13 mouse cellular contexts compared by ENCODE assay signal in the genomic region with DNA sequence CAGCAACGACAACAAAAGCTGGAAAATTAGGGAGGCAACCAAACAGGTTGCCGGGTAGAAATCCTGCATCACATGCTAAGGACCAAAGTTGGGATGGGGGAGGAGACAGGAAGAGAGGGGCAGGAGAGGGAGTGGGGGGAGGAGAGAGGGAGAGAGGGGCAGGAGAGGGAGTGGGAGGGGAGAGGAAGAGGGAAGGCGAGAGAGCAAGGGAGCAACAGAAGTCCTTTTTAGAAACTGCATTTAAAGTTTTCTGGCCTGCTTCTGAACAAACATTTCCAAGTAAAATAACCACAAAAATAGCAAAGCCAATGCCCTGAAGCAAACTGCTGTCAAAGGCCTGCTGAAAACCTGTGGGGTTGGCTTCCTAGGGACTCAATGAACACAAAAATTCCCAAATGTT.
A peak's percentile ranks its signal among the peaks of the same experiment; 100 is the strongest.
DNase-seq lines count a peak whose midpoint lies in the region; ATAC-seq and TF ChIP-seq lines count a peak whose summit lies in the region.
"Had no signal": no experiment of that assay in that cellular context is flagged by ENCODE, and none has a peak within 500 bp of the region (broad histone marks: within the 10 kb centered on the region; RNA-seq: fewer than 3 reads in every experiment).

No protein-coding gene starts in this region.

- DNase-seq in heart, adult 11 months = peak; percentile 75
- no peak for DNase-seq in heart, postnatal 10 days
- peak; percentile 32 for DNase-seq in lung, embryonic 14.5 days
- no peak for DNase-seq in lung, adult 2 months
- DNase-seq in embryonic facial prominence, embryonic 10.5 days (ENCODE audit: low spot score) = peak; percentile 59
- DNase-seq in limb, embryonic 14.5 days (ENCODE audit: low spot score) = peak; percentile 27
- no peak for DNase-seq in frontal cortex, postnatal 36 days (ENCODE audit: low spot score in 2 of 2)
- DNase-seq: cerebellum, postnatal 14 days; gastrocnemius, postnatal 36 days; layer of hippocampus, postnatal 36 days had no signal

- H3K9ac ChIP-seq in lung, embryonic 14.5 days = no peak overlapping the region
- H3K9ac ChIP-seq in limb, embryonic 14.5 days (ENCODE audit: low read depth, low read length, severe bottlenecking) = no peak overlapping the region

- H3K27ac ChIP-seq in lung, embryonic 14.5 days (ENCODE audit: low read depth) = peak overlapping the region; percentile 60; the same call in 1 of the 2 replicates
- H3K27ac ChIP-seq in embryonic facial prominence, embryonic 10.5 days (replicated peaks) = peak overlapping the region; percentile 20
- H3K27ac ChIP-seq in limb, embryonic 14.5 days (replicated peaks; ENCODE audit: low read depth, low read length) = 0 out of 2 replicates have a peak overlapping the region, but pooled peaks have one; percentile 48

- H3K36me3 ChIP-seq in lung, embryonic 14.5 days (ENCODE audit: insufficient read depth) = no peaks in the 10 kb centered on the region
- H3K36me3 ChIP-seq in embryonic facial prominence, embryonic 10.5 days (replicated peaks) = no peaks in the 10 kb centered on the region
- H3K36me3 ChIP-seq in limb, embryonic 14.5 days (ENCODE audit: control insufficient read depth, insufficient read depth, low read length) = no peaks in the 10 kb centered on the region

- no peak for TF ChIP-seq CTCF in lung, embryonic 14.5 days (IDR thresholded peaks at IDR 0.05; ENCODE audit: low read depth)
- TF ChIP-seq CTCF in lung, adult 2 months (IDR thresholded peaks at IDR 0.05; ENCODE audit: insufficient read depth, low read length) = no peak

- H3K4me3 ChIP-seq in lung, embryonic 14.5 days (ENCODE audit: low read depth, low read length) = no peak overlapping the region
- no peak overlapping the region for H3K4me3 ChIP-seq in lung, adult 2 months (replicated peaks; ENCODE audit: extremely low read depth, low read depth, low read length)
- no peak overlapping the region for H3K4me3 ChIP-seq in embryonic facial prominence, embryonic 10.5 days
- no peak overlapping the region for H3K4me3 ChIP-seq in limb, embryonic 14.5 days (replicated peaks; ENCODE audit: low read length)

- no peak for TF ChIP-seq POLR2A in lung, adult 2 months (IDR thresholded peaks at IDR 0.05; ENCODE audit: borderline replicate concordance, extremely low read depth, low read depth, low read length)
- TF ChIP-seq POLR2A in limb, embryonic 14.5 days (IDR thresholded peaks at IDR 0.05; ENCODE audit: borderline replicate concordance, extremely low read depth, insufficient read depth, insufficient read length) = no peak

- H3K4me1 ChIP-seq in lung, embryonic 14.5 days (ENCODE audit: insufficient read depth) = no peaks in the 10 kb centered on the region
- H3K4me1 ChIP-seq in lung, adult 2 months (ENCODE audit: control insufficient read depth, insufficient read depth, low read length) = no peaks in the 10 kb centered on the region
- peaks cover 8% of the 10 kb centered on the region; the same call in 1 of the 2 replicates for H3K4me1 ChIP-seq in embryonic facial prominence, embryonic 10.5 days
- H3K4me1 ChIP-seq in limb, embryonic 14.5 days (ENCODE audit: control insufficient read depth, insufficient read depth, low read length) = no peaks in the 10 kb centered on the region

- WGBS in lung, embryonic 14.5 days = 17% methylated on average over 3 of the region's 3 CpGs
- 20% methylated on average over 3 of the region's 3 CpGs for WGBS in lung, adult 2 months
- WGBS in embryonic facial prominence, embryonic 10.5 days = 14% methylated on average over 3 of the region's 3 CpGs
- WGBS in limb, embryonic 14.5 days = 19% methylated on average over 3 of the region's 3 CpGs

- intact Hi-C loops in heart, postnatal 10 days (cut with DNase I) = no loop called here

- no peaks in the 10 kb centered on the region for H3K27me3 ChIP-seq in lung, embryonic 14.5 days (ENCODE audit: insufficient read depth, low read length)
- no peaks in the 10 kb centered on the region for H3K27me3 ChIP-seq in embryonic facial prominence, embryonic 10.5 days (replicated peaks; ENCODE audit: low read depth, poor library complexity, severe bottlenecking)
- H3K27me3 ChIP-seq in limb, embryonic 14.5 days (ENCODE audit: control insufficient read depth, insufficient read depth, low read length) = no peaks in the 10 kb centered on the region

- no peak for ATAC-seq in lung, embryonic 14.5 days (ENCODE audit: insufficient read depth)
- no peak; the same call in 1 of the 2 replicates for ATAC-seq in limb, embryonic 14.5 days (ENCODE audit: low FRiP score, low read depth)
- ATAC-seq in erythroid progenitor cell, adult 5-6 weeks (replicated peaks; ENCODE audit: low FRiP score, poor library complexity, severe bottlenecking) = no peak
- ATAC-seq: activated CD4-positive, CD25-positive, alpha-beta regulatory T cell, adult 4 months had no signal

- no peak overlapping the region for H3K4me2 ChIP-seq in lung, embryonic 14.5 days
- no peak overlapping the region for H3K4me2 ChIP-seq in limb, embryonic 14.5 days (replicated peaks; ENCODE audit: low read depth, low read length, severe bottlenecking)
- H3K4me2 ChIP-seq: liver, embryonic 11.5 days had no signal

- no peaks in the 10 kb centered on the region for H3K9me3 ChIP-seq in lung, embryonic 14.5 days (ENCODE audit: low read depth, low read length)
- H3K9me3 ChIP-seq in embryonic facial prominence, embryonic 10.5 days = no peaks in the 10 kb centered on the region
- H3K9me3 ChIP-seq in limb, embryonic 14.5 days (ENCODE audit: control insufficient read depth, low read length) = no peaks in the 10 kb centered on the region

Comparison
In these comparisons a context has a peak if more than half of its experiments do, and no peak if none do; other contexts are left out.
1. DNase-seq: peak in heart, adult 11 months (single experiment), lung, embryonic 14.5 days (single experiment), embryonic facial prominence, embryonic 10.5 days (single experiment) and limb, embryonic 14.5 days (single experiment); none in heart, postnatal 10 days (0 of 2), lung, adult 2 months (single experiment) and frontal cortex, postnatal 36 days (0 of 2).
2. Peak in every context shown above with its lines, with median percentiles within 50 percentile points of each other: H3K27ac ChIP-seq.